Mouse (Mus musculus) midbrain, postnatal 0 days (tissue): ENCODE results near the gene Myo9b. TPM values are rescaled to one million over a fixed set of nuclear protein-coding genes. Genes with fewer than 3 reads are reported as not detected.

ENCODE experiments used
- ATAC-seq: fragments of 200-750 bp; cut with Nextera tagmentation; 2 replicates; pipeline ENCODE4 v1.8.0; 2017; ENCODE audit warnings: moderate number of reproducible peaks, mild to moderate bottlenecking, moderate TSS enrichment, moderate library complexity; ENCODE audit not compliant: low FRiP score
- DNase-seq: peaks from one replicate; pipeline ENCODE4 v3.0.0-alpha.2; 2015; ENCODE audit warnings: low spot score
- H3K27ac ChIP-seq: fragments of 300-500 bp; sonication (generic); 2 replicates; pipeline ENCODE4 v1.5.1; 2014; ENCODE audit warnings: low read depth, mild to moderate bottlenecking, low read length, mixed read lengths
- H3K27me3 ChIP-seq: fragments of 300-500 bp; sonication (generic); 2 replicates; pipeline ENCODE4 v1.6.1; 2014; ENCODE audit warnings: low read length, control low read depth, mixed read lengths; ENCODE audit not compliant: insufficient read depth
- H3K36me3 ChIP-seq: fragments of 300-500 bp; sonication (generic); 2 replicates; pipeline ENCODE4 v1.6.1; 2014; ENCODE audit warnings: low read length, control low read depth, mixed read lengths; ENCODE audit not compliant: insufficient read depth
- H3K4me1 ChIP-seq: fragments of 300-500 bp; sonication (generic); 2 replicates; pipeline ENCODE4 v1.6.1; 2014; ENCODE audit warnings: mild to moderate bottlenecking, control low read depth, antibody characterized with exemption, low read length, mixed read lengths; ENCODE audit not compliant: insufficient read depth
- H3K4me2 ChIP-seq: fragments of 300-500 bp; sonication (generic); 2 replicates; pipeline ENCODE4 v1.6.1; 2014; ENCODE audit warnings: low read depth, mild to moderate bottlenecking, low read length, mixed read lengths; ENCODE audit not compliant: poor library complexity, severe bottlenecking
- H3K4me3 ChIP-seq: fragments of 300-500 bp; sonication (generic); 2 replicates; pipeline ENCODE4 v1.5.1; 2014; ENCODE audit warnings: low read depth, mild to moderate bottlenecking, low read length, moderate library complexity
- H3K9ac ChIP-seq: fragments of 300-500 bp; sonication (generic); replicated peaks from 2 replicates; pipeline ENCODE4 v1.6.1; 2014; ENCODE audit warnings: mild to moderate bottlenecking, low read length, moderate library complexity, mixed read lengths; ENCODE audit not compliant: poor library complexity, severe bottlenecking
- H3K9me3 ChIP-seq: fragments of 300-500 bp; sonication (generic); 2 replicates; pipeline ENCODE4 v1.6.1; 2016; ENCODE audit warnings: low read length, control low read depth
- CTCF ChIP-seq: IDR thresholded peaks from 2 replicates; pipeline ENCODE4 v1.5.1; 2016; ENCODE audit warnings: antibody characterized with exemption, mild to moderate bottlenecking
- WGBS: fragments of 180-500 bp; shearing (Covaris S2); extraction: QIAGEN DNeasy Blood & Tissue Kit; methylation state at CpG from one replicate; pipeline ENCODE4 v1.1.7; 2014; 5-methylcytosine and 5-hydroxymethylcytosine counted together
- polyA plus RNA-seq: library from polyadenylated mRNA; unstranded; fragments of >200 nt; fragmentation: Nextera tagmentation; extraction: Ambion mirVana; gene quantifications from 2 replicates; pipeline ENCODE4 v1.2.1, GENCODE M21; 2015
- total RNA-seq: library from RNA; depleted of rRNA; stranded (reverse); fragments of >200 nt; gene quantifications from 2 replicates; pipeline ENCODE4 v1.2.3, GENCODE M21; 2014

The Myo9b gene
- total and polyA plus RNA-seq, 2 experiments from 2014 or later, result 7.6 to 32.3 TPM

DNA sequence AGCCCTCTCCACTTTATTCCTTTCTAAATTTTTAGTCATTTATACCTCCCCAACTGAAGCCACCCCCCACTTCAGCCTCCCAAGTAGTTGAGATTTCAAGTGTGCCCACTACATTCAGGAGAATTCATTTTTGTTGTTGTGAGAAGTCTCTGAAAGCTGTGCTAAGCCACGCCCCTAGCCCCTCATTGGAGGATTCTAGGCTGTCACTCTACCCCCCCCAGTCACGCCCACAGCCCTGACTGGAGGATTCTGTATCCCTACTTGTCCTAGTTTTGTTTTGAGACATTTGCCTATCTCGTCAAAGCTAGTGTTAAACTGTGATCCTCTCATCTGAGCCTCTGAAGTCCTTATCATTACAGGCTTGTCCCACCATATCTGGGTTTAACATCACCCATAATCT, 120.4 kb downstream of the Myo9b start:
- TF ChIP-seq CTCF, result no peak
- DNase-seq (no peak), ATAC-seq (no peak)
- no peaks in the 10 kb centered on the region for H3K36me3 ChIP-seq
- peaks cover 7% of the 10 kb centered on the region for H3K4me1 ChIP-seq
- no peak overlapping the region for H3K4me2 ChIP-seq
- H3K9me3 ChIP-seq, result no peaks in the 10 kb centered on the region
- H3K27ac ChIP-seq, result no peak overlapping the region
- H3K4me3 ChIP-seq, result no peak overlapping the region
- WGBS, result 10% methylated on average over 3 of the region's 3 CpGs
- no peaks in the 10 kb centered on the region for H3K27me3 ChIP-seq
- no peak overlapping the region for H3K9ac ChIP-seq

DNA sequence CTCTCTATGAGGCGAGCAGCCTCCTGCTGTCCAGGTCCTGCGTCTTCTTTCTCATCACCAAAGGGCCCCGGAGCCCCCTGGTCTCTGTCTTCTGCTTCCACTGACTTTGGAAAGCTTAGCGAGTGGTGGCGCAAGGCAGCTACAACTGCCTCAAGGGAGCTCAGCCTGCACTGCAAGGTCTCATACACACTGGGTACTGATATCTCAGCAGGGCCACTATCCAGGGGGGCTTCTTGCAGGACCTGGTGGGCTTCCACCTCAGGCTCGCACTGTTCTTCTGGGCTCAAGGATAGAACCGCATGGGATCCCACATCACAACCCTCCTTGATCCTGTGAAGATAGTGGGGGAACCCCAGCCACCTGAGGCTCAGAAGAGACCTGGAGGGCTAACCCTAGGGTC, 122.0 kb downstream of the Myo9b start:
- Histone ChIP-seq H3K27me3 (no peaks in the 10 kb centered on the region), H3K4me1 (peaks cover 8% of the 10 kb centered on the region), H3K4me2 (no peak overlapping the region), H3K9ac (no peak overlapping the region), H3K9me3 (no peaks in the 10 kb centered on the region), H3K36me3 (peaks cover 6% of the 10 kb centered on the region), H3K4me3 (no peak overlapping the region), H3K27ac (no peak overlapping the region)
- 82% methylated on average over 7 of the region's 7 CpGs for WGBS
- DNase-seq (no peak), ATAC-seq (no peak)
- no peak for TF ChIP-seq CTCF

DNA sequence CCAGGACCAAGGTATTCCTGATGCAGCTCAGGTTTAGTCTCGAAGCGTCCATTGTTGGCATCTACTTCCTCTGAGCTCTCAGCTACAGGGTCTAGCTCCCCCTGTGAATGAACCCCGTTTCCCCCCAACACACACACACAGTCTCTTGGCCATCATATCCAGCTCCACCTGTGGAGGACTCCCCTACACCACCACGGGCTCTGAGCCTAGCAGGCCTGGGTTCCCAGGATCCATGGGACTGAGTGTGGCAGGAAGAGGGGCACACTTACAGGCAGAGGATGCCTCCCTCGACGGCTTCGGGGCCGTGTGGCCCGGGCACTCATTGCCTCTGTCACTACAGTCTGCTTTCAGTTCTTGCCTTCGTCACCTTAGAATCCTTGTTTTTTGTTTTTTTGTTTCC, 122.6 kb downstream of the Myo9b start:
- ATAC-seq (no peak), DNase-seq (no peak)
- Histone ChIP-seq H3K9me3 (no peaks in the 10 kb centered on the region), H3K4me1 (peaks cover 8% of the 10 kb centered on the region), H3K36me3 (peaks cover 6% of the 10 kb centered on the region), H3K4me2 (no peak overlapping the region), H3K27me3 (no peaks in the 10 kb centered on the region), H3K27ac (no peak overlapping the region), H3K4me3 (no peak overlapping the region), H3K9ac (no peak overlapping the region)
- WGBS, result 84% methylated on average over 10 of the region's 10 CpGs
- TF ChIP-seq CTCF, result no peak

DNA sequence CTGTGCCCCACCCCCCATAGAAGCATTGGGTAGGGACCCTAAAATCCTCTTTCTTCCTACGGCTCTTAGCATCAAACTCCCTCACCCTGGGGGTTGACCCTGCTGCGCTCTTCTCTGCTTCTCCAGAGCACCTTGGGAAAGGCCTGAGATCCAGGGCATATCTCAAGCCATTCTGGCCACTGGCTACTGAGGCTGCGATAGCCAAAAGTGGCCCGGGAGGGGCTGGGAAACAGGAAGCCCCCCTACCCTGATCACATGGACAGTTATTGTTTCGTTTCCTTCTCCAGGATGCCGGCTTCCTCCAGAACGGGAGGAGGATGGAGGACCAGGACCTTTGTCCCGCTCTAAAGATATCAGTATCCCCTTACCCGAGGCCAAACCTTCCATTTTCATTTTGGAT, 123.1 kb downstream of the Myo9b start, which contains the start of gene Ushbp1:
Gene Ushbp1, minus strand, starts transcription at position 174 of the 400 bp plus-strand sequence.
- no peak within 1 kb of the TSS for H3K9ac ChIP-seq

DNA sequence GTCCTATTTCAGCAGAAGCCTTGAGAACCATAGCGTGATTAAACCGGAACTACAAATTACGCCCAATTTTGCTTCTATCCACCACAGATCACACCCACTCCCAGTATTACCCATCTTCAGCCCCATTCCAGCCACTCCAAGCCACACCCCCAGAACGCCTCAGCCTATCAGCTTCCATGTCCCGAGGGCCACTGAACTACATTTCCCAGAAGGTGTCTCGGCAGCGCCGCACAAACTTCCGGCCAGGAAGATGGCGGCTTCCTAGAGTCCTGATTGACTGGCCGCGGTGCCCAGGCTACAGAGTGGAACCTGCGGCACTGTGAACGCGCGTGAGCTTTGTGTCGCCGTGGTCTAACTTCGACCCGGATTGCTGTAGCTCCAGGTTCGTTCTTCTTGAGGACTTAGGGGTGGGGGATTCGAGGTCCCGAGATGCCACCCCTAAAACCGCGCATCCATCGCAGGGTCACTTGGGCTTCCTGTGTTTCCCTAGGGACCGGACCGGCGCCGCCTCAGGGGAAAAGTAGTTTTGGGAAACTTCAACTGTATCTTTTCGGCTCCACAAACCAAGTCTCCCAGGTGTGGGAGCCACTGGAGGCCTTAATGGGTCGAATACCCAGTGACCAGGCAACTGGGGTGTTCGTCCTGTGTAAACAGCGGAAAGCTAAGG, 124.3 kb downstream of the Myo9b start, which contains the start of gene Babam1:
Gene Babam1, plus strand, starts transcription at position 223 of the 667 bp plus-strand sequence.
- ATAC-seq (peak; percentile 97), DNase-seq (peak; percentile 98)
- H3K27me3 ChIP-seq, result no peaks in the 10 kb centered on the region
- peak within 1 kb of the TSS; percentile 61 for H3K4me3 ChIP-seq
- H3K27ac ChIP-seq, result peak within 1 kb of the TSS; percentile 60; the same call in 1 of the 2 replicates
- 0 out of 2 replicates have a peak, but pooled peaks have one; percentile 12 for TF ChIP-seq CTCF
- peak within 1 kb of the TSS; percentile 57 for H3K9ac ChIP-seq
- peaks cover 6% of the 10 kb centered on the region for H3K36me3 ChIP-seq
- under 1% methylated on average over 34 of the region's 34 CpGs for WGBS
- H3K9me3 ChIP-seq, result no peaks in the 10 kb centered on the region
- H3K4me1 ChIP-seq, result peaks cover 8% of the 10 kb centered on the region
- H3K4me2 ChIP-seq, result peak within 1 kb of the TSS; percentile 88

More for the DNA sequence above, 123.1 kb downstream of the Myo9b start, which contains the start of gene Ushbp1:
- Histone ChIP-seq H3K4me1 (peaks cover 8% of the 10 kb centered on the region), H3K27me3 (no peaks in the 10 kb centered on the region), H3K27ac (peak within 1 kb of the TSS; percentile 60; the same call in 1 of the 2 replicates), H3K9me3 (no peaks in the 10 kb centered on the region), H3K36me3 (peaks cover 6% of the 10 kb centered on the region), H3K4me3 (peak within 1 kb of the TSS; percentile 61; the same call in 1 of the 2 replicates), H3K4me2 (peak within 1 kb of the TSS; percentile 32)
- no peak for TF ChIP-seq CTCF
- no peak for DNase-seq
- WGBS, result 87% methylated on average over 9 of the region's 9 CpGs
- ATAC-seq, result no peak

DNA sequence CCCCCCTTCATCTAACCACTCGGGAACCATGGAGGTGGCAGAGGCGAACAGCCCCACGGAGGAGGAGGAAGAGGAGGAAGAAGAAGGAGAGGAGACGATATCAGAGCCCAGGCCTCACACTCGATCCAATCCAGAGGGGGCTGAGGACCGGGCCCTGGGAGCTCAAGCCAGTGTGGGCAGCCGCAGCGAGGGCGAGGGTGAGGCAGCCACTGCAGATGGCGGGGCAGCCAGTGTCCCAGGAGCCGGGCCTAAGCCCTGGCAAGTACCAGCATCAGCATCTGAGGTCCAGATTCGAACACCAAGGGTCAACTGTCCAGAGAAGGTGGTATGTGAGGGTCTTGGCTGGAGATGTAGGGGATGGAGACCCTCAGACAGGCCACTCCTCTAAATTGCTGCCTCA, 125.2 kb downstream of the Myo9b start:
- H3K4me2 ChIP-seq, result peak overlapping the region; percentile 88
- ATAC-seq, result no peak
- 84% methylated on average over 12 of the region's 12 CpGs for WGBS
- no peaks in the 10 kb centered on the region for H3K27me3 ChIP-seq
- peaks cover 6% of the 10 kb centered on the region for H3K36me3 ChIP-seq
- no peaks in the 10 kb centered on the region for H3K9me3 ChIP-seq
- TF ChIP-seq CTCF, result no peak
- peaks cover 8% of the 10 kb centered on the region for H3K4me1 ChIP-seq
- H3K9ac ChIP-seq, result no peak overlapping the region
- no peak for DNase-seq
- peak overlapping the region; percentile 61 for H3K4me3 ChIP-seq
- H3K27ac ChIP-seq, result no peak overlapping the region
